Mouse (Mus musculus): ENCODE measurements around the gene Noto. TPM values are rescaled to one million over a fixed set of nuclear protein-coding genes. Genes with fewer than 3 reads are reported as not detected.
A peak's percentile ranks its signal among the peaks of the same experiment; 100 is the strongest.

Noto gene
- not detected in 2 replicates for polyA plus RNA-seq (2012; rRNA removed)

DNA sequence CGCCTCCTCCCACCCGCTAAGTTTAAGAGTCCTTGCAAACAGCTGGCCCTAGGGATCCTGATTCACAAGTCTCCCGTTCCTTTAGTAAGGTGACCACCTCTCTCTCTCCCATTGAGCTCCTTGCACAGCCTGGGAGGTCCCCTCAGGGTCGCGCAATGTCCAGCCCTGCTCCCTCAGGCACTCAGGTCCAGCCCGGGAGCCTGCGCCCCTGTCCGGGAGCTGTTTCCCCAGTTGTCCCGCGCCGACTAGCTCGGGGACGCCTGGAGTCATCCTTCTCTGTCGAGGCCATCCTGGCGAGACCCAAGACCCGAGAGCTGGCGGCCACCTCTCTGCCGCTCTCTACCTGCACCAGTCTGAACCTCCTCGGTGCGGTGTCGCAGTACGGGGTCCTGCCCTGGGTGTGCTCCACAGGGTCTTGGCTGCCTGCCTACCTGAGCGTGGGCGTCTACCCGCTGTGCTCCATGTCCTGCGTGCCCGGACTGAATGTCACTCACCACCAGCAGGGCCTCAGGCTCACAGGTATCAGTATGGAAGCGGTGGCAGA is at the start of gene Noto:
Gene Noto, plus strand, starts transcription at position 51 of the 544 bp plus-strand sequence.
- no peak for DNase-seq (ENCODE audit: low read depth)

DNA sequence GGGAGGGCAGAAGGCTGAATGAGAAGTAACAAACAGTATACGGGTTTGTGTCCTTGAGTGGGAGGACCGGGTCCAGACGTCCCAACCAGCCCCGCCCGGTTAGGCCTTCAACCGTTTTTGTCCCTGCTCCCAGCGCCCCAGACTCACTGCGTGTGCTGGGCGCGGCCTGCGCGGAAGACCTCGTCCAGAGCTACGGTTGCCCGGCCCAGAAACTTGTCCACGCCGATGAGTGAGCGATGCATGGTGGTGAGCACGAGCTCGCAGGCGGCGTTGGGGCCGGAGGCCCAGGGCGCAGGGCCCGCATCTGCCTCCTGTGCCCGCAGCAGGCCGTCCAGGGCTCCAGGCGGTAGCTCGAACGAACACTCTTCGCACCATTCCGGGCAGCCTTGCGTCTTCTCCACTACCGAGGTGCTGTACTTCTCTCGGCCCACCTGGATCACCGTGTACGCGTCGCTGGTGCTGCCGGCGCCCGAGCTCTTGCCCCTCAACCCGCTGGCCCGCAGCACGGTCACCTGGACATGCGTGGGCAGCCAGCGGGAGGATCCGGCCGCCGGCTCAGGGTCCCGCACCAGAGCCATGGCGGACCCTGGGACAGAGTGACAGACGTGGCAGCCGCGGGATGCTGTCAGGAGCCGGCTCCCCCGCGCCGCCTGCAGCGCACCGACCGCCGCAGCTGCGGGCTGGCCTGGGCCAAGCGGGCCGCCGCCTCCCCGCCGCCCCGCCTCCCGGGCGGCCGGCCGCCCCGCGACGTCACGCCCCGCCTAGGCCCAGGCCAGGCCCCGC is 49.5 kb upstream of the Noto start, which contains the start of gene Rab11fip5:
Gene Rab11fip5, minus strand, starts transcription at position 684 of the 783 bp plus-strand sequence.
- no peak for DNase-seq (ENCODE audit: low read depth)

DNA sequence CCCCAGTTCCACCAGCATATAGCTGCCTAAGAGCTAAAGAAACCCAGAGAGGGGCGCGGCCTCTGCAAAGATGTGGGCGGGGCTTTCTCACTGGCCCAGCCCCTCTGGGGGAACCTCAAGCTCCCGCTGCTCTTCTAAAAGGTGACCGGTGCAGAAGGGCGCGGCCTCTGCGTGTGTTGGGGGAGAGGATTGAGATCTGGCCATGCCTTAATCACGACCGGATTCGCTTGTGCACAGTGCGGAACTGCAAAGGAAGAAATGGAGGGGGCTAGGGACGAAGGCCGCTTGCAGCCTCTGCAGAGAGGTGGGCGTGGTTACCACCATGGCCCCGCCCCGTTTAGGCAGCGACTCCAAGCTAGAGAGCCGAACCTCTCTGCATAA is 49.0 kb upstream of the Noto start:
- DNase-seq (ENCODE audit: low read depth), result peak; percentile 75

DNA sequence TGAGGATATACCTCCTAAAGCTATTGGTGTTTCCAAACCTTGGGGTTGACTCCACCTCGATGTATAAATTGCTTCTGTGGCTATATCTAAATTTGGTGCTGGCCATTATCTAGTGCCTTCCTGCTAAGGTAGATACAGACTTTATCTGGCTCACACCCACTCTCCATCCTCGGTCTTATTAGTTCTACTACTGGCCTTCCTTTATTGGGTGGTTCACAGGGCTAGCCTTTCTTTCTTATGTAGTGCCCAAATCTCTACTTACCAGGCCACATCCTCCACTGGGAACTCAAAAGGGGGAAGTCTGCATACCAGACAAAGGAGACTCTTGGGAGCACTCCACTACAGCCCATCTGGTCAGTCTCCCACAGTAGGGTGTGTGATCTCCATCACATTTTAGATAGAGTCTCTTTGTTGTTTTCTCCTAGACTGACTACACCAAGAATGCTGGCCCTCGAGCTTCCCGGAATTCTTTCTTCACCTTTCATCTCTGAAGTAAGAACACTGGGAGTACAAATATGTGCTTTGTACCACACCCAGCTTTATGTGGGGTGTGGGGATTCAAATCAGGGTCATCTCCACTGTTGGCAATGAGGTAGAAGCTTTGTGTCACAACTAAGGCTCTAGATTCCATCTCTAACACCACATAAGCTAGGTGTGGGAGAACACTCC is 46.5 kb upstream of the Noto start:
- no peak for DNase-seq (ENCODE audit: low read depth)

DNA sequence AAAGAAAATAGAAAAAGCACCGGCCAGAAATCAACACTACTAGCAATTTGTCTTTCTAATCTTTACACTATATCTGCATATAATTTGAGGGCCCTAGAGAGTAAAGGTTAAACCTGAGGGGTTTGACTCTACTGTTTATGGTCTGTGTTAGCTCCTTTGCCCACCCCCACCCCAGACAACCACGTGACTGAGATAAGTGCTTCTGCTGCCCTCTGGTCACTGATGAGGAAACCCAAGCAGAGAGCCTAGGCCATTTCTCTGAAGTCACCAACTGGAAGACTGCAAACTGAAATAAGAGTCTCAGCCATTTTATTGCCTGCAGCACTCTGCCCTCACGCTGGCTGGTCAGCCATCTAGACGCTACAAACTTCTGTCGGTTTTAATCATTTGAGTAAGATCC is 45.8 kb upstream of the Noto start:
- DNase-seq (ENCODE audit: low read depth), result no peak

DNA sequence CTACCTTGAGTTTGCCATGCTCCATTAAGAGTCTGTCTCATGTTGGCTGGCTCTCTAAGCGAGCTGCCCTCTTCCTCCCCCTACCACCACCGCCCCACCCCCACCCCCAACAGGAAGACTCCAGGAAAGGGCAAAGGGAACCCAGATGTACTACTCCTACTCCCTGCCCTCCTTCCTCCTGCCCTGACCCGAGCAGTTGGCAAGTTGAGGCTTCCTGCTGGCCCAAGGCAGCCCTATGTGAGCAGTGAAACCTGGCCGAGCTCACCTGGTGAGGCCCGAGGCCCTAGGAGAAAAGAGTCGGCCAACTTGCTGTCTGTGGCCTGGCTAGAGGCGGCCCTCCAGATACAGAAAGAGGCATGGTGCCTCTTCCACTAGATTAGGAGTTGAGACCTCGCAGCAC is 45.1 kb upstream of the Noto start:
- DNase-seq (ENCODE audit: low read depth), result no peak

DNA sequence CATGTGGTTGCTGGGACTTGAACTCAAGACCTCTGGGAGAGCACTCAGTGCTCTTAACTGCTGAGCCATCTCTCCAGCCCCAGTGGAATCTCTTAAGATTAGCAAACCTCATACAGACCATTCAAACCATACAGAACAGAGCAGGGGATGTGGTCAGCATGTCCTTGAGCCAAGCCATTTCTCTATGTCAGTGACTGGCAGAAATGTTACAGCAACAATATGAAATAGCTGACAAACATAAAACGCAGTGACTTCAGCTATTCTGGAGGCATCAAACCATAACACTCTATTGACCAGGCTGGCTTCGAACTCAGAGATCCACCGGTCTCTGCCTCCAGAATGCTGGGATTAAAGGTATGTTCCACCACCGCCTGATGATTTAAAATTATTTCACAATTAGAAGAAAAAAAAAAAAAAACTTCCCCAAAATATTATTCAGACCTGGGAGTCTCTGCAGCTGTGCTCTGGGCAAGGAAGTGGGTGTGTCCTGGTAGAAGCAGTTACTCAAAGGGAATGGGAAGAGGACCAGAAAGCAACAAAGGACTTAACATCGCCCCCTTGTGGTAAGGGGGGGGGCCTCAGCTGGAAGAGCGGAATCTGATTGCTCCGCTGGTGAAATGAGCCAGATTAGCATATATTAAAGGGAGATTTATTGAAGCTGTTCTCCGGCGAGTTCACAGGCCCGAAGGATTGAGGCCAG is 43.3 kb upstream of the Noto start:
- peak; percentile 56 for DNase-seq (ENCODE audit: low read depth)

DNA sequence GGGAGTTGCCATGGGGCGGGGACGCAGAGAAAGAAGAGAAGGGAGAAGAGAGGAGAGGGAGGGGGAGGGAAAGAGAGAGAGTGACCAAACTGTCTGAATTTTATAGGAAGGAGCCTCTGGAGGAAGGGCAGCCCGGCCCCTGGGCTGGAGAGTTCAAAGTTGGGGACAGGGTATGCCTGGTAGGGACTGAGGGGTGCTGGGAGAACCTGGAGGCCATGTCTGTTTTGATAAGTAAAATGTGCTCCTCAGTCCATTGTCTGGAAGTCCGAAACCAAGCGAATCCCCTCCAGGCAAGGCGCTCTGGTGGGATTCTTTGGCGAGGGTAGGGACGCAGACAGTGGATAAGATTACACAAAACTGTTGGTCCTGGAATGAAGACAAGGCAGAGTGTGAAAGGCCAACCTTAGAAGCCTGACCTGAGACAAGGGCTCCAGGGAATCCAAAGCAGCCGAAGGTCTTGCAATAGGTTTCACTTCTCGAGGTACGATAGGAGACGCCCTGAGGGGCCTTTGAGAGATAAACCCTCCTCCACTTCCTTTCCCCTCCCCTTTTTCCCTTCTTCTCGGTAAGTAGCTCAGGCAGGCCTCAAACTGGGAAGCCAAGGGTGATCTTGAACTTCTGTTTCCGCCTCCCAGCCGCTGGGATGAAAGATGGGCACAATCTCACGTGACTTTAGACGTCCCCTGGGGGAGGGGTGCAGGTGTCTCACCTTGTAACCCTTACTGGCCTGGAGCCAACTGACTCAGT is 42.6 kb upstream of the Noto start:
- DNase-seq (ENCODE audit: low read depth), result no peak

DNA sequence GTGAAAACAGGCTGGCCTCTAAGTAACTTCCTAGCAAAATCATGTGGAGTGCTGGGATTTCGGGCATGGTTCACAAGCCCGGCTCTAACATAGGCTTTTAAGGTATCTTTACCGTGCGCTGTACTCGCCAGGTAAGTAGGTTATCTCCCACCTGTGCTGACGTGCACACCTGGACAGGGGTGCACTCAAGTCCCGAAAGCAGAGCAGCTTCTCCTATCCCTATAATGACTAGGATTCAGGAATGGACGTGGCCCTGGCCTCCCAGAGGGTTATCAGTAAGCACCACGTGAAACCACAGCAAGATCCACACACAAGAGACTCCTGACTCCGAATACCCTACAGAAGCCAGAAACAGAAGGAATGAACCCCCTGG is 42.1 kb upstream of the Noto start:
- DNase-seq (ENCODE audit: low read depth), result no peak

DNA sequence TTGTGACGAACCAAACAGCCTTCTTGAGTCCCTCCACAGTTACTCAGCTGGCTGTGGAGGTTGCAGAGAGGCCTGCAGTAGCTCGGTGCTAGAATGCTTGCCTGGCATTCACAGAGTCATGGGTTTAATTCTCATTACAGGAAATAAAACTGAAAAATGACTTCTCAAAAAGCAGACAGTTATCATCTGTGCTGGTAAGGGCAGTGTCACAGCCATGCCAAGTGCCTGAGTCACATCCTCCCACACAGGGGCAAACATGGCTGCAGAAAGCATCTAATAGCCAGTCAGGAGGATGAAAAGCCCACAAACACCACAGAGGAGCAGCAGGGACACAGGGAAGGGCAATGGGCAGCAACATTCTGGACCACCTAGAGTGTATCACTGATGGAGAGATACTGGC is 40.9 kb upstream of the Noto start:
- DNase-seq (ENCODE audit: low read depth), result no peak

DNA sequence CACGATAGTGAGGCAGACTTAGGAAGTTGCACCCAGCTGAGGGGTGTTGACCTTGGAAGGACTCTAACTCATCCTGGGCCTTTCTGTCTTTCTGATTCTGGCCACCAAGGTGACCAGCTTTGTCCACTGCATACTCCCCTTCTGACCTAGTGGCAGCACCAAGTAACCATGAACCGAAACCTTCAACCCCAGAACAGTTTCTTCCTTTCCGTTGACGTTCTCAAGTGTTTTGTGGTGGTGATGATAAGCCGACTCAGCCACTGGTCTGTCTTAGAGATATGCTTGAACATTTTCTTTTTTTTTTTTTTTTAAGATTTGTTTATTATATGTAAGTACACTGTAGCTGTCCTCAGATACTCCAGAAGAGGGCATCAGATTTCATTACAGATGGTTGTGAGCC is 35.1 kb upstream of the Noto start:
- no peak for DNase-seq (ENCODE audit: low read depth)

DNA sequence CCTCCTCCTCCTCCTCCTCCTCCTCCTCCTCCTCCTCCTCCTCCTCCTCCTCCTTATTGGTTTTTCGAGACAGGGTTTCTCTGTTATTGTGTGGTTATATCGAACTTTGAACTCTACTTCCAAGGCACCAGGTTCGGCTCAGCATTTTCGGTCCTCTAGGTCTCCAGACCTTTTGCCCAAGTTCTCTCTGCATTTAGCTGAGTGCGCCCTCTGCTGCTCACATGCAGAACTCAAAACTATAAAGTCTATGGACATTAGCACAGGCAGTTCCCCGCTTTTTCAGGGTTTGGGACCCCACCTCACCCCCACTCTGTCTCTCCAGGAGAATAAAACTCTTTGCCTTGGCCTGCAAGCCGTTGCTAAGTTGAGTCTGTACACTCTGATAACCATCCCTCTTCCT is 31.9 kb upstream of the Noto start:
- DNase-seq (ENCODE audit: low read depth), result no peak

DNA sequence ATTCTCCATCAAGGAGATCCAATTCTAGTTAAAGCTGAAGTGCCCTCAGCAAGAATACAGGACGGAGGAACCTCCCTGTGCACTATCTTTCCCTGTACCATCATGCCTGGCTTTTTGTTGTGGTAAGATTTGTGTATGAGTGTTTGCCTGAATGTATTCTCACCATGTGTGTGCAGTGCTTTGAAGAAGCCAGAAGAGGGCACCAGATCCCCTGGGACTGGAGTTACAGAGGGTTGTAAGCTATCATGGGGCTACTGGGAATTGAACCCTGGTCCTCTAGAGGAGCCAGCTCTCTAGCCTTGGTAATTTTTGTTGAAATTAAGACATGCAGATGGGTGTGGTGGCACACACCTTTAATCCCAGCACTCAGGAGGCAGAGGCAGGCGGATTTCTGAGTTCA is 28.3 kb upstream of the Noto start:
- DNase-seq (ENCODE audit: low read depth), result no peak

DNA sequence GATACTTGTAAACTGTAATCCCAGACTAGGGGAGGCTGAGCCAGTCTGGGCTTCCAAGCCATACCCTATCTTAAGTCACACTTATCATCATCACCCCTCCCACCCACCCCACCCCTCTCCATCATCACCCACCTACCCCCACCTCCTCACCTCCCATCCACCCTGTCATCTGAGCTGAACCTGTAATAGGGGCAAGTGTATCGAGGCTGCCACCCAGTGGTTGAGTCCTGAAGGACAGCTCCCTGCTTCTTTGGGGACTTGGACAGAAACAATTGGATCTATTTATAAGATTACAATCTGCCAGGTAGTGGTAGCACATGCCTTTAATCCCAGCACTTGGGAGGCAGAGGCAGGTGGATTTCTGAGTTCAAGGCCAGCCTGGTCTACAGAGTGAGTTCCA is 26.5 kb upstream of the Noto start:
- DNase-seq (ENCODE audit: low read depth), result no peak

DNA sequence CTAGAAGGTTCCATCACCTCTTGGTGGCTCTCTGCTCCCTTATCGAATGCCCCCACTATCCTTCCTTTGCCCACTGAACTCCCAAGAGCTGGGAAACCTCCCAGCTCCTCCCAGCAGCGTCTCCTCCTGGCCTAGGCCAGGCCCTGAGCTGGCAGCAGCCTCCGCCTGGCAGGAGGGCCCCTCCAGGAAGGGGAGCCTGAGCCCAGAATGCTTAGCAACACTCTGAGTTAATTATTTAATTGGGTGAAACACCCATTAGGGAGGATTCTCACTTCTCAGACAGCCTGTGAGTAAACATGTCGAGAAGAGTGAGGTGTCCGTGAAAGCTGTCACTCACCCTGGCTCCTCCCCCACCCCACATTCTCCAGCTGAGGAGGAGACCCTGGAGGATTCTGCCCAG is 24.0 kb upstream of the Noto start:
- no peak for DNase-seq (ENCODE audit: low read depth)

DNA sequence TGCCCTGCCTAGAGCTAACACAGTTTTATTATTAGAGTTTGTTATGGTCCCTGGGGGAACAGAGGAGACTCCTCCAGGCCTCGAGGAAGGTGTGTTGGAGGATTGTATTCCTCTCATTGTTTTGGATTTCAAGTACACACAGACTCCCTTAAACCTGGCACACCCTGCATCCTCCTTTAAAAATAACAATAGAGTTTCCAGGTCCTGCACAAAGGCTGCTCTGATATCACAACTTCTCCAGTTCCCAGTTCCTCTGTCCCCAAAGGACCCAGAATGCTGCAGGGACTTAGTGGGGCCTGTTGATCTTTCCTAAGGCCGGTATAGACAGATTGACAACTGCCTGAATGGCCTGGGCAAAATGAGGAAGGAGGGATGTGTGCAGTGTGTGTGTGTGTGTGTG is 21.1 kb upstream of the Noto start:
- DNase-seq (ENCODE audit: low read depth), result no peak

DNA sequence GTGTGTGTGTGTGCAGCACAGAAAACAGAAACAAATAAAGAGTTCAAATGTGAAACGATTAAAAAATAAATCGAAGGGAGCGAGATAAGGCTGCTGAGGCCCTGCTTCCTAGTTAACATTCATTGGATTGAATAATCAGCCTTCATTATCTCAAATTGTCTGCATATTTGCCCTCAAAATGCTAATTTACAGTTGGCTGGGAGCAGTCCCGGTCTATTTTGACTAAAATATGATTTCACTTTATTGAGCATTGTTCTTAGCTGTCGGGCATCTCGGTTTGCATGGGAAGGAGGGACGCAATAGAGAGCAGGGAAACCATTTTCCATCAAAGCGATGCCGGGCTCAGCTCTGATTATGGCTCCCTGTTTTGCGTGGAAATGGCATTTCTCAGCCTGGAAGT is 20.6 kb upstream of the Noto start:
- DNase-seq (ENCODE audit: low read depth), result no peak

DNA sequence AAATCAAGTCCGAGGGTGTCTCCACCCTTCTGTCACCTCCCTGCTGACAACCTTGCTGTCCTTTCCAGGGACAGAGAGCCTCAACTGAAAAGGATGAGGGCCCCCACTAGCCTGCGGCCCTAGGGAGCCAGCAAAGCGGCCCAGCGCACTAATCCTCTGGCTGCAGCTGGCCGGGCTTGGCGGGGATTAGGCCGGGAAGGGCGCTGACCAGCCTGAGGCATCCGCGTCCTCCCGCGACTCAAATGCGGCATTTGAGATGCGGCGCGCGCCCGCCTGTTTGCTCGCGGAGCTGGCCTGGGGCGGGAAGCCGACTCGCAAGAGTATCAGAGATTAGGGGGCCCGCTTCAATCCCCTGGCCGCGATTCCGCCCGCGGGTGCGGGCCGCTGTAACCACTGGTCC is 14.7 kb upstream of the Noto start:
- no peak for DNase-seq (ENCODE audit: low read depth)

DNA sequence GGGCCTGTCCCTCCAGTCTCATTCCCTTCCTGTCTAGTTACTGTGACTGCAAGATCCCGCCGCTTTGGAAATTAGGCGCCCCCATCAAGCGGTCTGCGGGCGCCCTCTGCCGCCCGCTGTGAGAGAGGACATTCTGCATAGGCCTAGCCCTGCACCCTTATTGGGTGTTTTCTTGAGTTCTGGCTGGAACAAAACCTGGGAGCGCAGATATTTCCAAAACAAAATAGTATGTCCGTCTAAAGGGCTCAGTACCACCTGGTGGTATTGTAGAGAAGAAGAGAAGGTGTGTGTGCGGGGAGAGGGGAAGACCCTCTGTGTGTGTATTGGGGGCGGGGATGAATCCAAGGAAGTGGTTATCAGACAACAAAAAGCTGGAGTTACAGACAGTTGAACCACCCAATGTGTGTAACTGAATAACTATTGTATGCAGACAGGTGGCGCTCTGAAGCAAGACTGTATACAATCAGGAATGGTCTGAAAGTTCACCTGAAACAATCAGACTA is 12.9 kb upstream of the Noto start:
- DNase-seq (ENCODE audit: low read depth), result peak; percentile 27

DNA sequence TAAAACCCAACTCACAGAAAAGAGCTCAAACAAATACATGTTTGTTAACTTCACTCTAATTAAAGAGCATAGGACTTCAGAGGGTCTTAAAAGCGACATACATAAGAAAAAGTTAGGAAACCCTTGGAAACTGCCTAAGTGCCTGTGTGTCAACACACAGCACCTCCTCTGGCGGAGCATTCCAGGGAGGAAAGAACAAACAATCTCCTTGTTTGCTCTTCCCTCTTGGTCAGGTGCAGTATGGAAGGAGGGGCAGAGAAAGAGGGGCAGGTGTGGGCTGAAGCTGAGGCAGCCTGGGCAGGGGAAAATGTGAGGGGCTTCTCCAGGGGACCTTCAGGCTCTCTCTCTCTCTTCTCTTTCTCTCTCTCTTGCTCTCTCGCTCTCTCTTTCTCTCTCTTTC is 7.9 kb upstream of the Noto start:
- DNase-seq (ENCODE audit: low read depth), result no peak

DNA sequence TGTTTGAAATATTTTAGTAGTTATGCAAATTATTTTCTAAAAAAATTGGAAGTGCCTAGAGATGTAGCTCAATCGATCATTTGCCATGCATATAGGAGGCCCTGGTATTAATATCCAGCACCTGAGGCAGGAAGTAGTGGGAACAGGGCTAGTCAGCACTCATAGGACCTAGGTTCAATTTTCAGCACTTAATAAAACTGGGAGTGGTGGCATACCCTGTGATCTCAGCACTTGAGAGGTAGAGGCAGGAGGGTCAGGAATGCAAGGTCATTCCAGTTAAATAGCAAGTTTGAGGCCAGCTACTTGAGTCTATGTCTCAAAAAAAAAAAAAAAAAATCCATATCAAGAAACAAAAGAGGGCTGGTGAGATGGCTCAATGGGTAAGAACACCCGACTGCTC is 4.5 kb upstream of the Noto start:
- DNase-seq (ENCODE audit: low read depth), result no peak
